Mouse (Mus musculus): Measurements from ENCODE around the gene Igflr1. TPM values are rescaled to one million over a fixed set of nuclear protein-coding genes. Genes with fewer than 3 reads are reported as not detected.

The Igflr1 gene
- total RNA-seq, 2 experiments from 2014 or later, result 6.4 to 6.5 TPM

- Histone ChIP-seq H3K27ac (no peak overlapping the region), H3K4me3 (no peak overlapping the region)
- TF ChIP-seq CTCF (conservative IDR thresholded peaks at IDR 0.05), result no peak
- DNase-seq (ENCODE audit: low spot score in 2 of 2), result no peak
These were observed 50.0 kb downstream of the Igflr1 start for GRCm38 (mm10) chr7:30615049-30615760.

Small RNAs within 50 kb of the gene (microRNA-seq; reads per million reads assigned to microRNA genes)
- gene Gm38670 (0.96 to 1.1 reads per million in 2 experiments), gene Mir3569 (0 to 0.92 reads per million in 2 experiments)

Other genes starting within 250 kb of the Igflr1 start
- gene E130208F15Rik, start 243.7 kb upstream of the Igflr1 start, total RNA-seq (2021), result under 1 TPM; 0.41 to 0.81 TPM
- 1 to 10 TPM; 6.7 to 7.3 TPM for gene Sdhaf1, start 241.5 kb upstream of the Igflr1 start, total RNA-seq (2021)
- gene Lrfn3, start 202.7 kb upstream of the Igflr1 start, total RNA-seq (2021), result 10 to 100 TPM; 32.4 to 34.6 TPM
- gene Tyrobp, start 151.7 kb upstream of the Igflr1 start, total RNA-seq (2021), result 10 to 100 TPM; 26.7 to 32.6 TPM
- gene Hcst, start 145.6 kb upstream of the Igflr1 start, total RNA-seq (2021), result 1 to 10 TPM in 1 of 2 experiments, not detected in 1; 1.5 TPM
- 1 to 10 TPM; 2.8 to 3.0 TPM for gene Nfkbid, start 143.7 kb upstream of the Igflr1 start, total RNA-seq (2021)
- 1,000 to 10,000 TPM; 1,283 to 1,305 TPM for gene Aplp1, start 119.9 kb upstream of the Igflr1 start, total RNA-seq (2021)
- 10 to 100 TPM; 15.0 to 20.4 TPM for gene Kirrel2, start 107.7 kb upstream of the Igflr1 start, total RNA-seq (2021)
- 1 to 10 TPM; 1.2 to 1.3 TPM for gene Nphs1, start 107.1 kb upstream of the Igflr1 start, total RNA-seq (2021)
- not detected for gene Prodh2, start 71.8 kb upstream of the Igflr1 start, total RNA-seq (2021)
- gene Arhgap33, start 30.4 kb upstream of the Igflr1 start, total RNA-seq (2021), result 100 to 1,000 TPM; 101 to 119 TPM
- 1 to 10 TPM; 2.7 to 4.8 TPM for gene Hspb6, start 13.2 kb upstream of the Igflr1 start, total RNA-seq (2021)
- gene Proser3, start 13.1 kb upstream of the Igflr1 start, total RNA-seq (2021), result 1 to 10 TPM; 4.0 to 4.1 TPM
- 10 to 100 TPM; 45.5 to 47.6 TPM for gene Lin37, start 5.6 kb upstream of the Igflr1 start, total RNA-seq (2021)
- 10 to 100 TPM; 71.4 to 90.8 TPM for gene U2af1l4, start 2.1 kb upstream of the Igflr1 start, total RNA-seq (2021)
- 10 to 100 TPM in 1 of 2 experiments, 1 to 10 TPM in 1; 9.0 to 11.4 TPM for gene Gm49396, start 2.1 kb upstream of the Igflr1 start, total RNA-seq (2021)
- 10 to 100 TPM; 79.9 to 92.3 TPM for gene Psenen, start 1.8 kb upstream of the Igflr1 start, total RNA-seq (2021)
- gene Kmt2b, start 23.3 kb downstream of the Igflr1 start, total RNA-seq (2021), result 10 to 100 TPM; 49.8 to 57.5 TPM
- not detected for gene Zbtb32, start 33.5 kb downstream of the Igflr1 start, total RNA-seq (2021)
- under 1 TPM in 1 of 2 experiments, not detected in 1; 0.69 TPM for gene Upk1a, start 47.4 kb downstream of the Igflr1 start, total RNA-seq (2021)
- 100 to 1,000 TPM; 552 to 568 TPM for gene Cox6b1, start 60.7 kb downstream of the Igflr1 start, total RNA-seq (2021)
- gene Etv2, start 70.4 kb downstream of the Igflr1 start, total RNA-seq (2021), result not detected
- gene Rbm42, start 84.9 kb downstream of the Igflr1 start, total RNA-seq (2021), result 10 to 100 TPM; 69.5 to 72.6 TPM
- 1 to 10 TPM; 6.6 to 6.8 TPM for gene Haus5, start 99.6 kb downstream of the Igflr1 start, total RNA-seq (2021)
- gene Pmis2, start 106.2 kb downstream of the Igflr1 start, total RNA-seq (2021), result not detected
- not detected for gene 2200002J24Rik, start 133.5 kb downstream of the Igflr1 start, total RNA-seq (2021)
- under 1 TPM; 0.38 to 0.47 TPM for gene Atp4a, start 146.8 kb downstream of the Igflr1 start, total RNA-seq (2021)
- 100 to 1,000 TPM; 108 to 112 TPM for gene Tmem147, start 164.1 kb downstream of the Igflr1 start, total RNA-seq (2021)
- gene Gapdhs, start 178.3 kb downstream of the Igflr1 start, total RNA-seq (2021), result not detected
- gene Sbsn, start 186.0 kb downstream of the Igflr1 start, total RNA-seq (2021), result 1 to 10 TPM; 4.9 to 6.1 TPM
- under 1 TPM; 0.56 to 1.00 TPM for gene Dmkn, start 198.3 kb downstream of the Igflr1 start, total RNA-seq (2021)
- gene Krtdap, start 222.5 kb downstream of the Igflr1 start, total RNA-seq (2021), result not detected